Mouse (Mus musculus) lung, postnatal 14 days (tissue): ENCODE data around the gene Nmrk1.
"Not testable (repeated sequence)": the region's sequence is repeated elsewhere in the genome, so short reads cannot be mapped to it uniquely, and the experiment has no call there.

Experiments
- DNase-seq: peaks from one replicate; pipeline ENCODE4 v3.0.0; 2021

The Nmrk1 gene

DNA sequence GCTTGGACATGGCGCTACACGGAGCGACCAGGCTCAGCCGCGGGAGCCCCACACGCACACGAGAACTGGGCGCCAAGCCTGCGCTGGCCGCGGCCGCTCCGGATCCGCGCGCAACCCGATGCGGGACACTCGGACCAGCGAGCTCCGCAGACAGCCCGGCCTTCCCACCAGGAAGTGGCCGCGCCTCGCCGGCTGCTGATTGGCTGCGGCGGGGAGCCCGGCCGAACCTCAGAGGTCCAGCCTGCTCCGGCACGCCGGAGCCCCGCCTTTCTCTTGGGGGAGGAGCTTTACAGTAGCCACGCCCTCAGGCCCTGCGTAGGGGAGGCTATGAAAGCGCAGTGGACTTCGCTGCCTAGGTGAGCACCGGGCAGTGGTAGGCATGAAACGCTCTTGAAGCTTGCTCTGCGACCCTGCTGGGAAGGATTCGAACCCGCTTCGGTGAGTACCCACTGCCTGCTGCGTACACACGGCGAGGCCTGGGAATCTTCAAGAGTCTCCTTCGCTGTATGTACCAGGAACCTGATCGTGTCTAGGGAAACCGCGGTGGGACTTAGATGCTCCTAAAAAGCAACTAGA, at the start of gene Nmrk1, which contains the start of gene Ostf1:
Gene Nmrk1 (plus strand): TSS at position 307 of the 576 bp plus-strand sequence.
Gene Ostf1 (minus strand): TSS at position 180 of the 576 bp plus-strand sequence.
- DNase-seq = peak; percentile 99

DNA sequence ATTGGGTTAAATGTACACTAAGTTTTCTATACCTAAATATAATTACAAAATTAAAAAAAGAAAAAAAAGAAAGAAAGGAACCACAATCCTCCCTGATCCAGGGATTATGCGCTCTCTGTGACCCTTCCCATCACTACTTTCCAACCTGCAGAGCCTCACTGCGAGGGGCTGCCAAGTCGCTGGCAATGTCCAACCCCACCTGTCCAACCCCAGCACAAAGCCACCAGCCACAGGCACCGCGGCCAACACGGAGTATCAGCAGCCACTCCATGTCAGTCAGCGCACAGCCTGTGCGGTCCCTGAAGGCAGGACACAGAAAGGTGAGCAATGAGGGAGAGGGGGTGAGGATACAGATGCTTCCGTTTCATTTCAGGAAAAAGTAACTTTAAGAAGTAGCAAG, 49.5 kb upstream of the Nmrk1 start:
- DNase-seq = no peak

DNA sequence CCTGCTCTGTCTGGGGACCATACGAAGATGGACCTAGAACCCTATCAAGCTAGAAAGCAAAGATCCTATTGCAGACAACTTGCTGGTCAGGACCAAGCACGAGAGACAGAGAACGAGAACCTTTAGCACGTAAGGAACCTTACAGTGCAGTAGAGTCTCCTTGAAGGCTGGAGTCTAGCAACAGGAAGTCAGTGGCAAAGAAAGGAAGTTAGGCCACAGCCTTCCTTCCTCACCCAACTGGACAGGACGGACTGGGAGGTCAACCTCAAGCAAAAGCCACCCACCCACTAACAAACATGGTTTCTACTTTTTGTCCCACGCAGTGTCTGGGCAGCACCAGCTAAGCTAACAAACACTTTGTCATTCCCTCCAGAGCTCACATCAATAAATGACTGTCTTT, 48.9 kb upstream of the Nmrk1 start:
- DNase-seq = no peak

DNA sequence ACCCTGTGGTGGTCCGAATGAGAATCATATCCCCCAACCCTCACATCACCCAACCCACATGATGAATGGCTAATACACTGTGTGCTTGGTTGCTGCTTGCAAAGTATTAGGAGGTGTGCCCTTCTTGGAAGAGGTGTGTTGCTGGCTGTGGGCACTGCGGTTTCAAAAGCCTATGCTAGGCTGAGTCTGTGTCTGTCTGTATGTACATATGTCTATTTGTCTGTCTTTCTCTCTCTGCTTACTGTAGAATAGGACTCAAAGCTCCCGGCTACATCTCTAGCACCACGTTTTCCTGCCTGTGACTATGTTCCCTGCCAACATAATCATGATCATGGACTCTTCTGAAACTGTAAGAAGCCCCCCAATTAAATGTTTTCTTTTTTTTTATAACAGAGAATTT, 48.0 kb upstream of the Nmrk1 start:
- no peak for DNase-seq

DNA sequence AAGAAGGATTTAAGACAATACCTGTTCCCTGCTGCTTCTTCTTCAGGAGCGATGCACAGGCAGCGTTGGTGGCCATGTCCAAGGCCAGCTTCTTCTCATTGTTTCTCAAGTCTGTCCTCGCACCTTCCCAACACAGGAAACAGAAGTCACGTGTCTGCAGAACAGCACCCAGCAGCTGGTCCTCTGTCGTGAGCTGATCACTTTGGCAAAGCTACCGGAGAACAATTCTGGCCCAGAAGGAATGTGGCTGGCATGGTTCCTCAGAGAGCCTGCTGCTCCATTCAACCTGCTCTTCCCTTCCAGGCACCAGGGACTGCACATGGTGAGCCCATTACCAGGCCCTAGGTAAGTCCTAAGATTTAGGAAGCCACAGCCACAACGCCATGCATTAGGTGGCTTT, 47.1 kb upstream of the Nmrk1 start:
- DNase-seq = no peak

DNA sequence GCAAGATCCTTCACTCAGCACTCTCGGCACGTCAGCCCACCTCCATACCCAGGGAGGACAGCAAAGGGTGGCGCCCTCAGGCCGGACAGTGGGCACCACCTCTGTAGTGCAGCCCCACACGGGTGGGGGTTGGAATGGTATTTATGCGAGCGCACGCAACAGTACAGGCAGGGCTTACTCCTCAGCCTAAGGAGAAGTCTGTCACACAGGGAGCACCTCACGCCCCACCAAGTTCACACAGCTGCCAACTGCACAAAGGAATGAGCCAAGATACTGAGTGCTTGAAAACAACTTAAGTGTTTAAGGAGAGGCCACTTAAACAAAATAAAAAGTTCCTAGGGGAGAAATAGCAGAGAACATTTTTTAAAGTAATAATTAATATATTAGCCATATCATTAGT, 44.6 kb upstream of the Nmrk1 start:
- no peak for DNase-seq

DNA sequence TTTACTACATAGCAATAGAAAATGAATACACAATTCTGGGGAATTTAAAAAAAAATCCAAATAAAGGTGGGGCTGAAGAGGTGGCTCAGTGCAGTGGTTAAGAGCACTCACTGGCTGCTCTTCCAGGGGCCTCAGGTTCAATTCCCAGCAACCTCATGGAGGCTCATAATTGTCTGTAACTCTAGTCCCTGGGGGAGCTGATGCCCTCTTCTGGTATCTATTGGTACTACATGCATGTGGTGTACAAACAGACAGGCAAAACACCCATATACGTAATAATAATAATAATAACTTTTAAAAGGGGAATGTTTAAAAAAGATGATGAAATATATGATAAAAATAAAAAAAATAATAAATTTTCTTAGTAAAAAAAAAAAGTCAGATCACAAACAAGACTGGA, 43.5 kb upstream of the Nmrk1 start:
- DNase-seq = no peak

DNA sequence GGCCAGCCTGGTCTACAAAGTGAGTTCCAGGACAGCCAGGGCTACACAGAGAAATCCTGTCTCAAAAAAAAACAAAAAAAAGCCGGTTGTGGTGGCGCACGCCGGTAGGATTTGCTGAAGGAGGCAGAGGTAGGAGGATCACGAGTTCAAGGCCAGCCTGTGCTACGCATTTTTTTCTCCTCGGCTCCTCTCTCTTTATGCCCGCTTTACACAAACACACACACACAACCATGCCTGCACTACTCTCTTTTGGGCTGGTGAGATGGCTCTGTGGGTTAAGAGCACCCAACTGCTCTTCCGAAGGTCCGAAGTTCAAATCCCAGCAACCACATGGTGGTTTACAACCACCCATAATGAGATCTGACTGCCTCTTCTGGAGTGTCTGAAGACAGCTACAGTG, 42.9 kb upstream of the Nmrk1 start:
- DNase-seq = not testable (repeated sequence)

DNA sequence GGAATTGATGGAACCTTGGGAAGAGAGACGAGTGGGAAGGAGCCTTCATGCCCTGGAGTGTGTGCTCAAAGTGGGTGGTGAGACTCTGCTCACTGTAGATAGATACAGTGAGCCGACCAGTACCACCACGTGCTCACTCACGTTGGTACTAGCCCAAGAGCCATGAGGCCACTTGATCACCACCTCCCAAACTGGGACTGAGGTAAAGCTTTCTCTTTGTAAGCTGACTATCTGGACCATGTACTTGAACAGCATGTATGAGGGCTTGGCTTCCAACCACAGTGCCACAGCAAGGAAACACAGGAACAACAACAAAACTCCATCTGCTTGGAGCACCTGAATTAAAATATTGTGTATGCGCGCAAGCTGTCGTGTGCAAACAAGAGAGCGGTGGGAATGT, 42.5 kb upstream of the Nmrk1 start:
- DNase-seq = no peak

DNA sequence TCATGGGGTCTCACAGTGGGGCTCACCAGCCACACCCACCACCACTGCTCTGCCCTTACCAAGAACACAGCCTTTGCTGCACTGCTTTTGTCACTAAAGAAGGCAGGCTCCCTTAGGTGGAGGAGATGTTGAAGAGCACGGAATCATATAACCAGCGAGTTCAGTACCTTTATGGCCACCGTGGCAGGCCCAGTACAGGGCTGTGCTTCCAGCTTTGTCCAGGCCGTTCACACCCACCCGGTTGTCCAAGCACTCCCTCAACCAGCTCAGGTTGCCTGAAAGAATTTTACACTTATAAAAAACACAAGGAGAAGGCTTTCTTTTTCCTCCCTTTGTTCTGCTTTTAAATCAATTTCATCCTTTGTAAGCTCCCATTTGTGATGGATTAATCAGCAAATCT, 41.5 kb upstream of the Nmrk1 start:
- no peak for DNase-seq

DNA sequence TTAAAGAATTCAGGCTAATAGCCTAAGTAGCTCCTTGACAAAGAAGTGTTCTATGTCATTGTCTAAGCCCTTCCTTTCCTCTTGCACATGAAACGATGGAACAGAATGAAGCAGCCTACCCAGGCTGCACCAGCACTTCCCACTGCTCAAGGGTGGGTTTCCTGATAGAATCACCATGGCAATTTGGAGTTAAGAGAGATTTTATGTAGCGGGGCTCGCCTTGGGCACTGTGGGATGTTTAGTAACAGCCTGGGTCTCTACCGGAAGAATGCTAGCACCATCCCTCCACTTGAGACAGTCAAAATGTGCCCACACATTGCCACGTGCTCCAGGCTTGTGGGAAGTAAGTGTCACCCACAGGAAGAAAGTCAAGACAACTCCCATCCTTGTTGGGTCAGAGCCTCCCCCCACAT, 40.8 kb upstream of the Nmrk1 start:
- DNase-seq = no peak

DNA sequence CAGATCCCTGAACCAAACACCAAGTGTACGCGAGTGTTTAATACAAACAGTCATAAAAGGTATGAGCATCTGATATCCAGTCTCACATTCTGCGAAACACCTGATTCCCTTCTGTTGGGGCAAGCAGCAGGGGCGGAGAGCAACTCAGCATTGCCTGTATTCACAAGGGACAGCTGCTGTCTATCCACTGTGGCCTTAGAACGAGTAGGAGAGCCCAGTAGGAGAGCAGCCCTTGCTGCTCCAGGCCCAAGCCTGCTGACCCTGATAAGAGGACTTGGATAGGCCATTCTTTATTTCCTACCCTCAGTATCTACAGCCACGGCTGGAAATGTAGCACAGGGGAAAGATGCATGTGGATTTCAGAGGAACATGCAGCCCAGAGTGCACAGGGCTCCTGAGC, 38.8 kb upstream of the Nmrk1 start:
- DNase-seq = no peak

DNA sequence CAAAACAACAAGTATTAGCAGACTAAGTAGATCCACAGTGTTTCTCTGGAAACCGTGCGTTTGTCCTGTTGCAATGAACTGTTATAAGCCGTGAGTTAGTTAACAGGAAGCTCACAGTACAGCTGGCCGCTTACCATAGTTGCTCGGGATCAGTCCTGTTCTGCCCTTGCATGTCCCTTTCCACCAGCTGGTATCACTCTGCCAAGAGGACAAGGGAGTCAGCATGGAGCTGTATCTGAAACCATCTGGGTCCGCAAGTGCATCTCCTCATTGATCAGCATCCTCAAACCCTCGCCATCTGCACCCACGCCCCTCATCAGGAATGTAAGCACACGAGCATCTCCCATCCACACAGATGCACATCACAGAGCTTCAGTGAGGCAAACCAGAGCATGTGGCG, 38.0 kb upstream of the Nmrk1 start:
- no peak for DNase-seq

DNA sequence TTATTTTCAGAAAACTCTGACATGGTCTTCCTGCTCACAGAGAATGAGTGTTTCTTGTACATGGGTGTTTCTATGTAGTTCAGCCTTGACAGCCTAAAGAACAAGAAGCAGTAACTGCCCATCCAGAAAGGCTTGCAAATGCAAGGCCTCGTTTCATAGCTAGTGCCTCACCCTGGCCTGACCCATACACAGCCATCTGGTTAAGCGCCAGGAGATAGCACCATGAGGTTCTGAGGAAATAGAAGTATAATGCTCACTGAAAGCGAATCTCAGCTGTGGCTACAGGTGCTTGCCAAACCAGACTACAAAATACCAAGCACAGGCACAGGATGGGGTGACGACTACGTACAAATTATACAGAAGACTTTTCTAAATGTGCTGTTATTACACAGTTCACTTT, 34.9 kb upstream of the Nmrk1 start:
- DNase-seq = no peak

DNA sequence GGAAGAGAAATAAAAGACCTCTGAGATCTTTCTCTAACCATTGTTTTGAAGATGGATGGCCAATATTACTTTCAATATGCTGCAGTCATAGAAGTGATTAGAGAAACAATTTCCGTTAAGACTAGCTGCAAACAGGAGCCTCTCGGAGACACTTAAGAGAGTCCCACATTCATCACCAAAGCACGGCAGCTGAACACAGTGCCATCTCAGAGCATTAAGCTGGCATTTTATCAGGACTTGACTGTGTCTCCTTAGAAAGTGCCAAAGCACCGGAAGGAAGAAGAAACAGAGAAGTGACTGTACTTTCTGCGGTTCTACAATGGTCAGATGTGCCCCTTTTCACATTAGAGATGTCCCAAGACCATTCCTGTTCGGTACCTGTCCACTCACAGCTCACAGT, 34.0 kb upstream of the Nmrk1 start:
- DNase-seq = no peak

DNA sequence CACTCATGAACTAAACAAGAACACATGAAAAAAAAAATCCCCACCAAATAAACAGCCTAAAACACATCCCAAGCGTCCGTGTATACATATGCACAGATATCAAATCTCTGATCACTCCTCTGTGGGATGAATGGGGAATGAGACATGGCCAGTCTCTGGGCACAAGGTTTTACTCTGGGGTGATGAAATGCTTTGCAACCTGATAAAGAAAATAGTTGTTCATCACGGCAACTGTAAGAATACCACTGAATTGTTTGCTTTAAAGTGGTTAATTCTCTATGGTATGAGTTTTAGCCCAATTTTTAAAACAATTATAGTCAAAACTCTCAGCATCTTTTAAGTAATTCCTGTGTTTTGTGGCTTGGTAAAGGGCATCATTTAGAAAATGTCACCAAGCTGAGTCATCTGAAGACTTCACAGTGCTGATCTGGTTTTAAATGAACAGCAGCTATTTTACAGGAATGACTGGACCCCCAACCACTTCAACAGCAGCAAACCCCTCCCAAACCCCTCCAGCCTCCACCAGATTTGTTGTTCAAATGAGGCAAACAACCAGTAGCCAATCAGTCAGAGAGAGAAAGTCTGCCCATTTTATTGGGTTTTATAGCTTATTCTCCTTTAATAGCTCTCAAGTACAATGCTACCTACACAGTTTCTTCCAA, 33.4 kb upstream of the Nmrk1 start:
- no peak for DNase-seq

DNA sequence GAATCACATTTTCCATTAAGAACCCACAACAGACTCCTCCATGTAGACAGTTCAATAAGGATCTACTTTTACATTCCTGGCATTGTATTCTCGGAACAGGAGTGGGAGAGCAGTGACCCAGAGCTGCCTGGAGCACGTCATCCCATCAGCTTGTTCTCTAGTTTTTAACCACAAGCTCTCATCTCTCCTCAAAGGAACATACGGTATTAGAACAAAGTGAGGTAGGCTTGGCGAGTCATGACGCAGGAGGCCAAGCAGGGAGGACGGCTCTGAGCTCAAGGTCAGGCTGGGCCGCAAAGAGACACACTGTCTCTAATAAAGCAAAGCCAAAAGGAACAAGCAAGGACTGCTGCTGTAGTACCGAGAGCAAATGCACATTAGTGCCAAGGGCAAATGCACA, 32.7 kb upstream of the Nmrk1 start:
- no peak for DNase-seq

DNA sequence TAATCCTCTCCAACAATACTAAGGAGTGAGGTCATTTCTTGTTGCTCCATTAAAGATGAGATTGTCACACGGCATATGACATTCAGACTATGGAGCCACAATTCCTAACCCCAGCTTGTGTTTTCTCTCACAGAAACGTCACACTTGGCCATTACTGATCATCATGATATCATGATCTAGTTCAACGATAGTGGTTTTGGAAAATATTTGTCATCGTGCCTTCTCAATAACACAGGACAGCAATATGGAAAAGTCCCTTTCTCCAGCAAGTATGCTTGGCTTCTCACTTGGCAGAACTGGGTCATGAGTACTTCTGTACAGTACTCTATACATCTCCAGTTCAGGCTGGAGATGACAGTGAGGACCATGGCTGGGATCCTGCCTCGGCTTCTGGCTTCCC, 32.1 kb upstream of the Nmrk1 start:
- no peak for DNase-seq

DNA sequence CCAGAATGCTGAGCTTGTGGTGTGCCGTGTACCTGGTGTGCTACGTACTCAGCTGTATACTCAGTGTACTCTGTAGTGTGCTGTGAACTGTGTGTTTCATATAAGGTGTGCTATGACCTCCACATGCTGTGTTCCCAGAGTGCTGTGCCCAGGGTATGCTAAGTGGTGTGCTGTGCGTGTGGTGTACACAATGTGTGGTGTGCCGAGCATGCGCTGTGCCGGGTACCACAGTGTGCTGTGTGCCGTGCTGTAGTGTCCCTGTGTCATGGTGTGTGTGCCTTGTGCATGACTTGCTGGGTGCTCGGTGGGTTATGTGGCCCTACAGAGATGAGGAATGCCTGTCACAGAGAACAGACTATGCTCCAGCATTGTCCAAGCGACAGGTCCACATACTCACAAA, 31.1 kb upstream of the Nmrk1 start:
- no peak for DNase-seq

DNA sequence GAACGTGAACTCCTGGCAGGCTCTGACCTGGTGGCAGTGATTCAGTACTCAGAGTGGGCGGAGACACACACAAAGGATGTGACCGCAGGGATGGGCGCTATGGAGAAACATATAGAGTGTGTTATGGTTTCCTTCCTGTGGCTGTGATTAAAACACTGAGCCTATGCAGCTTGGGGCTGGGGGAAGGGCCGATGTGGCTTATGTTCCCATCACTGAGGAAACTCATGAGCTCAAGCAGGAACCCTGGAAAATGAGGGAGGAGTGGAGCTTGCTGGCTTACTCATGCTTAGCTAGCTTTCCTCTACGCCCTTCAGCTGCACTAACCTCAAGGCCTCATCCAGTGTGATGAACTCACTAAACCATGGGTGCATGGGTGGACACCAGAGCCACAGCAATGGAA, 28.7 kb upstream of the Nmrk1 start:
- DNase-seq = no peak

DNA sequence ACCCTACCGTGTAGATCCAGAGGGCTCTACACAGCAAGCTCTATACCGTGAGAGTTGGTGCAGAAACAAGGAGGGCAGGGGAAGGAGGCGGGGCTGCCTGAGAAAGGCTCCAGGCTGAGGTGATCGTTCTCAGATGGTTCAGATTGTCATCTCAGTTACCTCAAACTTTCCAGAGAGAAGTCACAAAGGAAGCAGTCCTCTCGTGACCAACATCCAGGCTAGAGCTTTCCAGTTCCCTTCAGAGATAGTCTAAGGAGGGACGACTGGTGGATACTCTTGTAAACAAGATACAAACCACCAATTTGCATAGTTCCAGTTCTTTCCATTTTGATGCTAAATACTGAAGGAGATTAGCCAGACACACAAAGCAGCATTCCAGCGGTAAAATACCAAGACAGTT, 23.8 kb upstream of the Nmrk1 start:
- DNase-seq = no peak

DNA sequence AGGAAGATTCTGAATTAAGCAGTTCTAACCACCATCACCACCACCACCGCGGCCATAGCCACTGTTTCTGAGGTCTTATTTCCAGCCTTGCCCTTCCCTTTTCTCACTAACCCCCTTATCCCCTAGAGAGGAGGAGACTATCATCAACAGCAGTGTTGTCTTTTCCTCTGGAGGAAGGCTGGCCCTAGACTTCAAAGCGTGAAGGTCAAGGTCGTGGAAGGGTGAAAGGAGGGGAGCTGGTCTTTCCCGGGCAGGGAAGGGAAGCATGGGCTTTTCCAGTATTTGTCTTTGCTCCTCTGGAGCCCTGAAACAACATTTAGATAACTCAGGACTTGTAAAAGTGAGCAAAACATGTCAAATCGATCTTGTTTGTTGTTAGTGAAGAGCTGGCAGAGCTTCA, 22.8 kb upstream of the Nmrk1 start:
- DNase-seq = no peak

DNA sequence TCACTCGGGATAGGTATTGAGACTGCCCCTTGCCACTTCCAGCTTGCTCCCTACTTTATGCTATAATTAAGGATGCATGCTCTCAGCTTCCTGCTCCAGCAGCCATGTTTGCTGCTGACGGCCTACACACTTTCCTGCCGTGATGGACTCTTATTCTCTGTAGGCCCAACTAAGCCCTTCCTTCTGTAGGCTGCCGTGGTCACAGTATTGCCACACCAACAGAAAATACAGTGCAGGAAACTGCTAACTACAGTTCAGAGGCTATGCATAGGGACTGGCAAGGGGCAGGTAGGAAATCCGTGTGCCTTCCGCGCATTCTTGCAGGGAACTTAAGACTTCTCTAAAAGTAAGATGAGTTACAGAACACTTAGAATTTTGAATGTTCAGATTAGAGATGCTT, 17.4 kb upstream of the Nmrk1 start:
- DNase-seq = no peak

DNA sequence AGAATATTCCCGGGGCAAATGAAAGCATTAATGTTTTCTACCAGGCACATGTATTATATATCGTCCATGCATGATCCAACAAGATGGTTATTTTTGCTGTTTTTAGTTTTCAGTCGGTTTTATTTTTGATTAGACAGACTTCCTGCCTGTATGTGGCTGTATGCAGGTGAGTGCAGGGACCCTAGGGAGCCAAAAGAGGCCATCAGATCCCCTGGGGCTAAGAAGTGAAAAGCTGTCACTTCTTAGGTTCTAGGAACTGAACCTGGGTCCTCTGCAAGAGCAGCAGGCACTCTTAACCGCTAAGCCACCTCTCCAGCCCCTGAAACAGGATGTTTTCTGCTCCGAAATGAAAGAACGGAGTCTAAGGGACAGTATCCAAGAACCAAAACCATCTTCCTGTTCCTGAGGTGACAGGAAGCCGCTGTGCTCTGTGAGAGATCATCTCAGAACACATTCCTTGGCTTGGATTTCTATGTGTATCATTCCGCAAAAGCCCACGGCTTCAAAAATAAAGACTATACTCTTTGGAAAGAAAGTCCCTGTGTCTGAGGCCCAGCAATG, 16.0 kb upstream of the Nmrk1 start:
- no peak for DNase-seq

DNA sequence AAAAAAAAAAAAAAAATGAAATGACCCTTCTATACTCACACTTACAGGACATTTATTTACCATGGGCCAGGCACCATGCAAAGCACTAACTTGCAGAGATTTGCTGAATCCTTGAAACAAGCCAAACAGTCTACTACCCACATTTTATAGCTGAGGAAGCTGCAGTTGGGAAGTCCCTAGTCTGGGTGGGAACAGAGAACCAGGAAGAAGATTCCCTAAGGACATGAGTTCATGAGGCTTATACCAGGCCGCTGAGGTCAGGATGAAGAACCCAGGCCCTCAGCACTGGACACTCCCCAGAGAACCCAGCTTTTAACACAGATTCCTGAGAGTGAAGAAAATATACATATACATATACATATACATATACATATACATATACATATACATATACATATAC, 14.2 kb upstream of the Nmrk1 start:
- DNase-seq = no peak
